Mouse (Mus musculus) testis, postnatal 10 days (tissue): ENCODE measurements around the gene Vps4b.

Source experiments
- DNase-seq: peaks from one replicate; pipeline ENCODE4 v3.0.0; 2021; ENCODE audit warnings: low spot score

Vps4b gene

DNA sequence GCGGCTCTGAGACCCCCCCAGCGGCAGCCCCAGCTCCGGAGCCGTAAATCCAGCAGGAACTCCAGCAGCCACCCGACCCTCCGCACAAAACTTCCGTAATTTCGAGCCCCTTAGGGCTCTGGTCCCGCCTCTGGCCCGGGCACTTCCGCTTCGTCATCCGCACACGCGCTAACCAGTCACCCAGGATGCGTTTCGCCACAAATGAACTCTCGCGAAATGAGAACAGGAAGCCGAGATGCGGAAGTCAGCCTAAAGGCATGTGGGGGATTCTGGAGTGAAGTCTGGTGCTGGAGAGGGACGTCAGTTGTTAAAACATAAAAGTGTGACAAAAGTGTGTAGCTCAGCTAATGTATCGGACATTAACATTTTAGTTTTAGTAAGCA, at the start of gene Vps4b:
Vps4b (minus strand) TSS at position 187 of the 383 bp plus-strand sequence.
- peak; percentile 90 for DNase-seq

DNA sequence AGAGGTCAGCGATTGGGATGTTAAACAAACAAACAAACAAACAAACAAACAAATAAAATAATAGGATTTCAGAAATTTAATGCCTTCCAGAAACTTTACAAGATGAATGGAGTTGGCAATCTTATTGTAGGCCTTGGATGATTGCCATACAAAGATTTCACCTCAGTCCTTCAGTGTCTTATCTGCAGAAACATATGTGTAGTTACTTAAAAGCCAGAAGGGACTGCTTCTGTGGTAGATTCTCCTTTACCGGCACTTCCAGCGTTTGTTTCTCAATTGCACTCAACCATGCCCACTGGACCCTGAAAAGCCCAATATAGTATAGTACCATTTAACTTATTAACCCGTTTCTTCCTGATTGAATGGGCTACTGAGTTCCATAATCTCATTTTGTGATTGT, 32.3 kb upstream of the Vps4b start:
- no peak for DNase-seq

DNA sequence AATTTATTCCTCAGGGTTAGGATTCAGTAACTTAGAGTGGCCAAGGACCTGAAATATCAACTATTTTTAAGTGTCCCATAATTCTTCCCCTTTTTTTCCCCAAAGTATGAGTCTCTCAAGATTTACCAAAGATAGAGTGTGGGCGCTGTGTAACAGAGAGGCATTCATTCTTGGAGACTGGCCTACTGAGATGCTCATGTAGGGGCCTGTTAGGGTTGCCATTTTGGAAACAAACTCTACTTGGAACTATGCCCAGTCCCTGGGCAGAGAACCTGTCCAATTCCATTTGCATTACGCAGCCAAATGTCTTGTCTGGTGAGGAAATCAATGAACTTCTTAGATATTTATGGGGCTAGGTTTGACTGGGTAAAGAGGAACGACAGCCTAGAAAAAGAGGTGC, 25.8 kb upstream of the Vps4b start:
- DNase-seq, result no peak

DNA sequence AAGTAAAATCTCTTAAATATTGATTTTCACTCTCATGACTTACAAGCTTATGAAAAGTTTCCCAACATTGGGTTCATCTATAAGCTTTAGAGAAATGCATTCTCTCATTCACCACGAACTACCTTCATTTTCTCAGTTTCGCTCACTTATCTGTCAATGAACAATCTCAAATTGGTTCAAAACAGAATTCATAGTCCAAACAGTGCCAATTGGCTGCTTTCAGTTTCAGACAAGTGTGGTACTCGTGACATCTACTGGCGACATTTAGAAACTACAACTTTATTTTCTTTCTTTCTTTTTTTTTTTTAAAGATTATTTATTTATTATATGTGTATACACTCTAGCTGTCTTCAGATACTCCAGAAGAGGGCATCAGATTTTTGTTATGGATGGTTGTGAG, 21.8 kb upstream of the Vps4b start:
- DNase-seq, result no peak

DNA sequence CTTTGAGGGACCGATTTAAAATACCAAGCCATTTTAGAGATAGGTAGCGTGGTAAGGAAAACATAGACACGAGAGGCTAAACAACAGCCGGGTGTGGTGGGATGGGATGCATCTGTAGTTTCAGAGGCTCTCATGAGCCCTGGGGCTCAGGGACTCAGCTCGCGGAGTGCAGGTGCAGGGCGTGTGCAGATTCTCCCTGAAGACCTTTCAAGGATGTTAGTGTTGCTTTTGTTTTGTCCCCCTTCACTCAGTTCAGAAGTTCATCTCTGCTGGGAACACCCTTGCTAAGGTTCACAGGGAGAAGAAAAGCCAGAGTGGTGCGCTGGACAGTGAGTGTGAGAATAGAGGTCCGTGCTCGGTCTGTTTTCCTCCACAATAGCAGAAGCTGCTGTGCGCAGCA, 20.2 kb upstream of the Vps4b start:
- DNase-seq, result no peak

DNA sequence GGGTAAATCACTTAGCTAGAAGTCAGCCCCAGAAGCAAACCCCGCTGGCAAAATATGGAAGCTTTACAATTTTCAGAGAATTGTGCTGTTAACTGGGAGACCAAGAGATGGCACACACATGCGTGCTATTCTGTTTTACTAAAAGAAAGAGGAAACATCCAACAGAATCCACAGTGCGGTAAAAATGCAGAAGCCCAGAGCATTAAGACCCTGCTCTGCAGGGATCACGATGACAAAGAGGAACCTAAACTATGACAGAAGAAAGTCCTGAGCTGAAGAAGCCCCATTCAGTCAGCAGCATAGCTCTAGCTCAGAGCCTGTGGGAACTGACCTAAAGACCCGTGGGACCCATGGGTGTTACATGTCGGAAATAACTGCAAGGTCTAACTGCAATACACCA, 18.7 kb upstream of the Vps4b start:
- DNase-seq, result no peak

DNA sequence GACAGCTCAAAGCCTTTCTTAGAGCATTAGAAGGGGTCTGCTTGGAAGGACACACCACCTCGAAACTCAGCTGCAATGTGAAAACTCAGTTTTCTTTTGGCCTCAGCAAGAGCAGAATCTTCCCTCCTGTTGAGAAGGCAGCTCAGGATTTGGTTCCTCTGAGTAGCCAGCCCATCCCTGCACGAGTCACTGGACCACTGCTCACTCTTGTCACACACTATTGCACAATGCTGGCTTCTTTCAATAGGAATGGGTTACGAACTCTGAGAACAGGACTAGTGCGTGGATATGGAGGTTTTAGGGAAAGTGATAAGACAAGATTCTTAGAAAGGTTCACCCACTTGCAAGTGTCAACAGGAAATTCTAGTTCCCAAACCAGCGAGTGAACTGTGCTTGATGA, 18.3 kb upstream of the Vps4b start:
- DNase-seq, result no peak

DNA sequence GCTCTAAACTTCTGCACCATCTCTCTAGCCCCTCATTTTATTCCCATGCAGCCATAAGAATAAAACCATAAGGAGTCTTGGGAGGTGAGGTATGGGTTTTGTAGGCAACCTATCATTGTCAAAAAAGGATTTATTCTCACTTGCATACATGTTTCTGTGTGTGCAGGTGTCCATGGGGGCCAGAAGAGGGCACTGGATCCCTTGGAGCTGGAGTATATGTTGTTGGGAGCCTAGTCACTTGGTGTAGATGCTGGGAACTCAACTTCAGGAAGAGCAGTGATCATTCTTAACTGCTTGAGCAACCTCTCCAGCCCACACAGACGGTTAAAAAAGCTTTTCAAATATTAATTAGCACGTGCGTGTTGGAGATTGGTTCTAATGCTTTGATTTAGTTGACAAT, 3.4 kb upstream of the Vps4b start:
- DNase-seq, result no peak

DNA sequence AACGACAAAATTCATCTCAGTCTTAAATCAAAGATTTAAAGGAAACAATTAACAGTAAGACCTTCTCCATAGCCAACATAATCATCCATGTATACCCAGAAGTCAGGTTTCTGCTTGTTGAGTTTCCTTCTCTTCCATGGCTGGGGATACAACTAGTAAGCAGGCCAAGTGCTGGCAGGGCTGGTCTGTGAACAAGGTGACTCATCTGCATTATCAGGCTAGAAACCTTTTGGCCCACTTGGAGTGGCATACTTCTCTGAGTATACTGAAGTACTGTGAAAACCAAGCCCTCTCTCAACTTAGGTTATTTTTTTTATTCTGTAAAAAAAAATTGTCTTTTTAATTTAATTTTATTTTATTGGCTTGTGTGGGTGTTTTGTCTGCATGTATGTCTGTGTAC, 2.9 kb upstream of the Vps4b start:
- DNase-seq, result no peak

DNA sequence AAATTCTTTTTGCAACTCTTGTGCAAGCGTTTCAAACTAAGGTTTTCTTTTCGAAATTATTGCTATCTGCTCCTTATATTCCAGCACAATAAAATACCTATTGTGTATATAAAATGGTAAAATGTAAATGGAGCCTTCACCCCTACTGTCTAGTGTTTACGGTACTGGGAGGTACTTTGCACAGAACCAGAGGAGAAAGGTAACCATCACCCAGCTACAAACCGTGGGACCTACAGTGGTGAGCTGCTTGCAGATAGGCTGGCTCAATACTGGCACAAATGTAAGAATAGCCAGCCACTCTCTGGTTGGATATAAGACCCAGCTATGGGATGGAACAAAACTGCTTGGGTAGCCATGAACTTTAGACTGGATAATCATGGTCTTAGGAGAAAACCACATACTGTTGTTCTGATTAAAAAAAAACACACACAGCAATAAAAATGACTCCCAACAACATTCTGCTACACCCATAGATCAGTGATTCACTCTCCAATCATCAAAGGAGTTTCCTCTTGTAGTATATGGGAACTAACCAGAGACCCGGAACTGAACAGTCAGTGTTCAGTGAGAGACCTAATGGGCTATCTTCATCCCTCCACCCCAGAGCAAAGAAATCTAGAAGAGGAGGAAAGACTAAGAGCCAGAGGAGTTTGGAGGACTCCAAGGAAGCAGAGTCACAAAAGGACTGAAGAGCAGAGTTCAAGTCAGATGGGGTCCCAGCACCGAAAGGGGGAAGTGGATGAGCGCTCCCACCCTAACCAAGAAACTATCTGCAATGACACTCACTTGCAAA, 655 bp upstream of the Vps4b start:
- DNase-seq, result no peak

DNA sequence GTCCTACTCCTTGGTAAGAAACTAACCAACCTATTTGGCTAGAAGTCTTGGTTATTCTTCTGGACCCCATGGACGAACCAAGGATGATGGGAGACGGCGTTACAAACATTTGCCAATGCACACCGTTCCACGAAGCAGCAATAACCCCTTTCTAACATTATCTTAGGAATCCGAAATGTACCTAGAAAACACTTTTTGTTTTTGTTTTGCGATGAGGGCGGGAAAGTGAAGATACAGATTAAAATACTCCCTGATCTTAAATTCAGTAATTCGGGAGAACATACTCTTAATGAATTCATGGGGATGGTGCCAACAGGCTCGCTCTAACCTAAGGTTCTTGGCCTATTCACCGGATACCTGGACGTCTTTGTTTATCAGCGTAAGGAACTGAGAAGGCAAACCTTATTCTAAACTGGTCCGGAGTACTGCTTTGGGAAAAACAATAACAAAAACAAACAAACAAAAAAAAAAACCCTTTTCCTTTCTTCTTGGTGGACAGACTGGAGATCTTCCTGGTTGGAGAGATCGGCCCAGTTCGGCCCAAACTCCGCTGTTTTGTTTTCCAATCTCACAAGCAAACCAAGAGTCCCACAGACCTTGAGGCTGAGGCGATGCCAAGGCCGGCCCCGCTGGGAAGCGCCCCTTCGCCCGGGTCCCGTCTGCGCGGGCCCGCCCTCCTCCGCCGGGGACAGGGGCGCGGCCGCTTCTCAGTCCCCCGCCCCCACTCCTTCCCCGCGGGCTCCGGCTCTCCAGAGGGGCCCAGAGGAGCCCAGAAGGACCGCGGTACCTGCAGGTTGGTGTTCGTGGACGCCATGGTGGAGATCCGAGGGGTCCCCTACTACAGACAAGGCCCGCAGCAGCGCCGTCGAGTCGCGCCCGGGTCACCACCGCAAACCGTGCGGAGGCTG, 640 bp downstream of the Vps4b start:
- DNase-seq, result peak; percentile 78

DNA sequence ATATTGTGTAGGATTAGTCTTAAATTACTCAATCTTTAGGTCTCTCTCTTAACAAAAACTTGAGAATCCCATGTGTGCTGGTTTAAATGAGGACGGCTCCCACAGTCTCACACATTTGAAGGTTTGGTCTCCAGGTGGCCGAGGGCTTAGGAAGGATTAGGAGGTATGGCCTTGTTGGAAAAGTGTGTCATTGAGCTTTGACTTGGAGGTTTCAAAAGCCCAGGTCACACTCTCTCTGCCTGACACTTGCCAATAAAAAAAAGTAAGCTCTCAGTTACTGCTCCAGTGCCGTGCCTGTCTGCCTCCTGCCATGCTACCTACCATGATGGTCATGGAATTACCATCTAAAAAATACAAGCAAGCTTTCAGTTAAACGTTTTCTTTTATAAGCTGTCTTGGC, 21.6 kb downstream of the Vps4b start:
- no peak for DNase-seq

DNA sequence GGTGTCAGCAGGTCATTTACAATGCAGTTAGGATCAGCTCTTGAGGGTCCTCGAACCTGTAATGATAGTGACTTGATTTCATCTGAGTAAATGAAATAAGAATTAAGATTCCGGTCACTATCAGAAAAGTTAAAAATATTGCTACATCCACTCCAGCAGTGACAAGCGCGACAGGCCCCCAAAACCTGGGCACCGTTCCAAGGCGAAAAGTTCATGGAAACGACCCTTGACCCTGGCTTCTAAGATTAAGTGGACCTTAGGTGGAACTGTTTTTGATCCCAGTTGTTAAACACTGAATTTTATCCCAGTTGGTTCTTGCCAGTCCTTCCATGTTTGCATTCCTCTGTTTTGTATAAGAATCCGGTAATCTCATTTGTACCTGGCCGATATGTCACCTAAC, 22.4 kb downstream of the Vps4b start:
- peak; percentile 51 for DNase-seq

DNA sequence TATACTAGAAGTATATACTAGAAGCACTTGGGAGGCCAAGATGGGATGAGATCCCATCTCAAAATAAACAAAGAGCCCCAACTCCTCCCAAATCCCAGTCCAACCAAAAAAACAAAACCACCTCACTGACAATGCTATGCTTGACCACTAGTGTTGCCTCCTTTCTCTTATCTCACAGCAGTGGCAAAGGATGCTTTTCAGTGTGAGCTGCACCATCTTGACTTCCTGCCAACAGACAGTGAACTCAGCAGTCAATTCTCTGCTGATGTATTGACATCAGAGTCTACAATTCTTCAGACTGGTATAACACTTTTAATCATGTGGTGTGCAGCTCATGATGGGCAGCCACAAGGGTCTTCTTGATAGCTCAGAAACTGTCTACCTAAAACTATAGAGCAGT, 27.8 kb downstream of the Vps4b start:
- DNase-seq, result no peak

DNA sequence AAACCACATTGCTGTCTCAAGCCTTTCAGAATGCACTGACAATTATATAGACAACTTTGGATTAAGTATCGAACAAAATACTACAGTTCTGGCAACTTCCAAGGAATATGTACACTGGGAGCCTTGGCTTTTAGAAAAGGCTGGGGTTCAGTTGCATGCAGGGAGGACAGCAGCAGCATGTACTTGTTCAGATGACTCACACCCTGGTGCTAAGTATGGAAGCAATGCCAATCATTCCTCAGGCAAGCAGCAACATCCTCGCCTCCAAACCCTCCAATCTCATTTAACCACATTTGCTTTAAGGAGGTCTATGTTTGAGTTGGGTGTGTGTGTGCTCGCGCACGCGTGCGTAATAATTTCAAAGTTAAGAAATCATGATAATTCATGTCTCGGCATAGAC, 30.8 kb downstream of the Vps4b start:
- DNase-seq, result no peak

DNA sequence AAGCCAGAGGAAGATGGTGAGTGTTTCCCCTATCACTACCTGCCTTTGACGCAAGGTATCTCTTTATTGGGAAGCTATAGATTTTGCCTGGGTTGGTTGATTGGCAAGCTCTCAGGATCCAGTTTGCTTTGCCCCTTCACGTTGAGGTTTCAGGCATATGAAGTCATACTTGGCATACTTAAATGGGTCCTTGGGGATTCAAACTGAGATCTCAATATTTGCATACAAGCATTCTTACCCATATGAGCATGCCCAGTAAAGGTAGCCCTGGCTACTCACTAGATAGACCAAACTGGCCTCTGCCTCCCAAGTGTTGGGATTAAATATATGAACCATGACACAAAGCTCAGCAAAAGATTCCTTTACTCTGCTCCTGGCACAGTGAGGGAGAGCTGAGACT, 31.7 kb downstream of the Vps4b start:
- no peak for DNase-seq

DNA sequence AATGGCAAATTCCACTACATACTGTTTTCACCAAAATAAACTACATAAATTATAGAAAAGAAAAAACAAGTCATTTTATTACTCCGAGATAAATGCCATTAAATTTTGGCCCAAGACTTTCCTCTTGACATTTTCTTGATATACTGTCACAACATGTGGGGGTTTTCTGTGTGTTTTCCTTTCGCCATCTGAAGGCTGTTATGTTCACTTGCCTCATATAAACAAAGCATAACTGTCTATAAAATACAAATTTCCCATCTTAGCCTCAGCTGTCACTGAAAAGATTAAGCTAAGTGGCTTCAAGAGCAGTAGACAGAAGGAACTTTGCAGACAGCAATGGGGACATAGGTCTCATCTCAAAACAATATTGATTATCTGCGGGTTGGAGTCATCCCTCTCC, 32.2 kb downstream of the Vps4b start:
- no peak for DNase-seq

DNA sequence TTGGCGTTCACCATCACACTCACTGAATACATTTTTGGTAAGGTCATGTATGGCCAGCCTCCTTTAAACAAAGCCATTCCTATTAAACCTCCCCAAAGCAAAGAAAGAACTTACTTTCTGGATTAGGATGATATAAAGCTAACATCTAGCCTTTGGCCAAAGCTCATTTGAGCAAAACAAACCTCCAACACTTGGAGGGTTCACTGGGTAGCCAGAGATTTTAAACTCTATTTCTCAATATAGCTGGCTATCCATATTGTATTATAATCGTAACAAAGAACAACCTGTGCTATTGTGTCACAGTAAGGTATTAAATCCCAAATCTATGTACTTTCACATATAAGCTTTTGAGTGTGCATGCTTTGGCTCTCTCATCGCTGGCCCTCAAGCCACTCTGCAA, 35.8 kb downstream of the Vps4b start:
- no peak for DNase-seq

DNA sequence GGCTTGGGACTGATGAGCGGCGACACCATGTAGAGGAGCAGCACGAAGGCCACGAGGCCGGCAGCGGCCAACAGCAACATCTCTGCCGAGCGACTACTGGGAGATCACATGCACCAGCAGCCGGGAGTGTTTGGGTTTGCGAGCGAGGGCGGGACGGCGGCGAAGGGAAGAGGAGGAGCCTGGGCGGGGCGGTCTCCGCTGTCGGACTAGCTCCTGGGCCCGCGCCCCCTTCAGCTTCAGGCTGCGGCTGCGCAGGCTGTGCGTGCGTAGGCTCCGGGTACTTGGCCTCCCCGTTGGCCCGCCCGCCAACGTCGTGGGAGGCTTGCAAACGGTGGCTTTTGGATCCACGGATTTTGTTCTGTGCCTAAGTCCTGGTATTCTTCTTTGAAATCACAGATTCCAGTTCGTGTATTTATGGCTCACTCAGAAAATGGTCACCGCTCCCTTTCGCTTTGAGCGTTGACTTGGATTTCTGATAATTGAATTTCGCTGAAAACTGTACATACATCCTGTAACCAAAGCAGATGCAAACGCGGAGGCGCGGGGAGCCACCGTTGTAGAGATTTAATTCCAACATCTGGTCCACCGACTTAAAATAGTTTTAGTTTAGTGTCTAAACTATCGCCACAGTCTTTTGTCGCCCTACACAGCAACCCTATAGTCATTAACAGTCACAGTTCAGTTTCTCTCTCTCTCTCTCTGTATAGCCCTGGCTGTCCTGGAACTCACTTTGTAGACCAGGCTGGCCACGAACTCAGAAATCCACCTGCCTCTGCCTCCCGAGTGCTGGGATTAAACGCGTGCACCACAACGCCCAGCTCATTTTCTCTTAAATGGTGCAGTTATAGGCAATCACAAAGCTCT, 36.7 kb downstream of the Vps4b start, which contains the start of gene Kdsr:
Kdsr (minus strand) TSS at position 156 of the 864 bp plus-strand sequence.
- DNase-seq, result peak; percentile 96

DNA sequence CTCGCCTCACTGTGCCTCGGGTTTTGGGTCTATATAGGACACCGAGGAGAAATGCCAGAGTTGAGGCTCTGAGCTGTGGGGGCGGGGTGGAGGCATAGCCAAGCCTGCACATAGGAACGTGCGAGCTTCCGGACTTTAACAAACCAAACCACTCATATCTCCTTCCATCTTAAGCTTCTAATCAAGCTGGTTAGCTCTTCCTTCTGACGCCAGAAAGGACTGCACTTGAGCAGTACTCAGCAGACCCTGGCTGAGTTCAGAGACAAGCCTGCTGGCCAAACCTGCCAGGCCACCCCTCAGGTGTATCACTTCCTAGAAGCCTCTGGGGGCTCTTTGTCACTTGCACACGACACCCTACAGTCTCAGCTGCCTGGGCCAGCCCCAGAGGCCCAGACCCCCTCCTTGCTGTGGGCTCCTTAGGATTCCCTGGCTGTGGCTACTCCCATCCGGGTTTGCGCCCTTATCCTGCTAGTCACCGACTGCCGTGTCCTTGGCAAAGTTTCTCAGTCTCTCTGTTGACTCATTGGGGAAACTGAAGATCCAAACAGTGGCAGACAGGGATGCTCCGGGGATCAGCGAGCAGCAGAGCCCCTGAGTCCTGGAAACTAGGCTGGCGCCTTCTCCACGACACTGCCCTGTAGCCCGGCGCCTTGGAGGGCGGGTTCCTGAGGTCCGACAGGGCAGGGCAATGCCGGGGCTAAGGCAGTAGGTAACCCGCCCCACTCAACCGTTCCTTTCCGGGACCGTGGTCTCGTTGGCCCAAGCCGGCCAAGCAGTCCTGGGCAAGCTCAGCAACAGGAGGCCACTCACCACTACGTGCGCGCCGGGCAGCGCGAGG, 37.6 kb downstream of the Vps4b start:
- peak; percentile 62 for DNase-seq

DNA sequence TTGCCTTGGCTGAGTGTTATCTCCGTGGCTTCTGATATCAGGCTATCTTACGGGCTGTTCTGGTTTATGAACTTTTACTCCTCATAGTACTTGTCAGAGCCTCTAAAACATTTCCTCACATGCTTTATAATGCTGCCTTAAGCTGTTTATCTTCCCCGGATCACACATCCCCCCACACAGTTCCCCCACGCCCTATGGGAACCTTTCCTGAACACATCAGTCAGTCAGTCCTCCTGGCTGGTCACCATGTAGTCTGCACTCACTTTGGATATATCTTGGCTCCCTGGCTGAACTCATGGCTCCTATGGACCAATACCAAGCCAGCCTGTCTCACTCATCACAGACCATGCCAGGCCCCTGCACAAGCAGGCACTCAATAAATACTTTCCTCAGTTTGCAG, 39.9 kb downstream of the Vps4b start:
- DNase-seq, result no peak
